Mouse (Mus musculus): ENCODE measurements at regions not wholly inside any gene's neighbourhood (a gene's known extent, or its start where the extent isn't known, plus 50 kb on each side); places are given as distances from the start of the nearest gene placed in this dataset.
"Not testable (repeated sequence)": the region's sequence is repeated elsewhere in the genome, so short reads cannot be mapped to it uniquely, and the experiment has no call there.

GRCm38 (mm10) chr7:87096500-87096899 lies 100.6 kb downstream of the Vmn2r79 start:
- no peak for TF ChIP-seq CTCF (IDR thresholded peaks at IDR 0.05; ENCODE audit: low read depth, low read length)

GRCm38 (mm10) chr7:87099611-87100010 lies 103.7 kb downstream of the Vmn2r79 start:
- 56% methylated on average over 1 of the region's 1 CpGs for WGBS

More at GRCm38 (mm10) chr7:87096500-87096899, 100.6 kb downstream of the Vmn2r79 start:
- no peaks in the 10 kb centered on the region for H3K79me2 ChIP-seq (ENCODE audit: control insufficient read depth, insufficient read depth, low read length)
- H3K4me1 ChIP-seq (ENCODE audit: control insufficient read depth, insufficient read depth, low read length), result no peaks in the 10 kb centered on the region
- H3K9ac ChIP-seq (ENCODE audit: low read depth, low read length), result no peak overlapping the region
- H3K36me3 ChIP-seq (ENCODE audit: control insufficient read depth, insufficient read depth, low read length), result no peaks in the 10 kb centered on the region
- no peak overlapping the region for H3K27ac ChIP-seq (replicated peaks; ENCODE audit: insufficient read depth, low read depth, low read length)
- WGBS, result 82% methylated on average over 5 of the region's 5 CpGs
- H3K4me3 ChIP-seq (ENCODE audit: insufficient read depth, low read depth, low read length), result no peak overlapping the region
- H3K27me3 ChIP-seq (ENCODE audit: control insufficient read depth, insufficient read depth, low read length), result no peaks in the 10 kb centered on the region
- no peak for DNase-seq (ENCODE audit: extremely low read depth, low read depth, low spot score)

GRCm38 (mm10) chr7:87100377-87100776 lies 104.5 kb downstream of the Vmn2r79 start:
- H3K4me3 ChIP-seq (ENCODE audit: insufficient read depth, low read depth, low read length); DNase-seq (ENCODE audit: extremely low read depth, low read depth, low spot score); H3K9ac ChIP-seq (ENCODE audit: low read depth, low read length); H3K27ac ChIP-seq (replicated peaks; ENCODE audit: insufficient read depth, low read depth, low read length); H3K27me3 ChIP-seq (ENCODE audit: control insufficient read depth, insufficient read depth, low read length); H3K36me3 ChIP-seq (ENCODE audit: control insufficient read depth, insufficient read depth, low read length); H3K79me2 ChIP-seq (ENCODE audit: control insufficient read depth, insufficient read depth, low read length); H3K4me1 ChIP-seq (ENCODE audit: control insufficient read depth, insufficient read depth, low read length): not testable (repeated sequence)

More at GRCm38 (mm10) chr7:87099611-87100010, 103.7 kb downstream of the Vmn2r79 start:
- not testable (repeated sequence) for H3K4me1 ChIP-seq (ENCODE audit: control insufficient read depth, insufficient read depth, low read length); H3K27me3 ChIP-seq (ENCODE audit: control insufficient read depth, insufficient read depth, low read length); H3K79me2 ChIP-seq (ENCODE audit: control insufficient read depth, insufficient read depth, low read length); H3K27ac ChIP-seq (replicated peaks; ENCODE audit: insufficient read depth, low read depth, low read length); DNase-seq (ENCODE audit: extremely low read depth, low read depth, low spot score); H3K4me3 ChIP-seq (ENCODE audit: insufficient read depth, low read depth, low read length); H3K36me3 ChIP-seq (ENCODE audit: control insufficient read depth, insufficient read depth, low read length); H3K9ac ChIP-seq (ENCODE audit: low read depth, low read length)

GRCm38 (mm10) chr7:87101281-87101680 lies 105.4 kb downstream of the Vmn2r79 start:
- H3K4me3 ChIP-seq (ENCODE audit: insufficient read depth, low read depth, low read length); DNase-seq (ENCODE audit: extremely low read depth, low read depth, low spot score); H3K9ac ChIP-seq (ENCODE audit: low read depth, low read length); H3K4me1 ChIP-seq (ENCODE audit: control insufficient read depth, insufficient read depth, low read length); H3K36me3 ChIP-seq (ENCODE audit: control insufficient read depth, insufficient read depth, low read length); H3K27ac ChIP-seq (replicated peaks; ENCODE audit: insufficient read depth, low read depth, low read length); H3K79me2 ChIP-seq (ENCODE audit: control insufficient read depth, insufficient read depth, low read length); H3K27me3 ChIP-seq (ENCODE audit: control insufficient read depth, insufficient read depth, low read length): not testable (repeated sequence)
- 77% methylated on average over 5 of the region's 5 CpGs for WGBS

- H3K4me1 ChIP-seq (ENCODE audit: control insufficient read depth, insufficient read depth, low read length), result no peaks in the 10 kb centered on the region
- H3K79me2 ChIP-seq (ENCODE audit: control insufficient read depth, insufficient read depth, low read length), result no peaks in the 10 kb centered on the region
- H3K27me3 ChIP-seq (ENCODE audit: control insufficient read depth, insufficient read depth, low read length), result no peaks in the 10 kb centered on the region
- H3K9ac ChIP-seq (ENCODE audit: low read depth, low read length), result no peak overlapping the region
- 0 out of 2 replicates have a peak, but pooled peaks have one; percentile 15 for TF ChIP-seq CTCF (IDR thresholded peaks at IDR 0.05; ENCODE audit: low read depth, low read length)
- no peak for TF ChIP-seq POLR2A (IDR thresholded peaks at IDR 0.05; ENCODE audit: extremely low read depth, insufficient read depth, low read length)
- peak; percentile 72 for DNase-seq (ENCODE audit: extremely low read depth, low read depth, low spot score)
- H3K36me3 ChIP-seq (ENCODE audit: control insufficient read depth, insufficient read depth, low read length), result no peaks in the 10 kb centered on the region
- no peak overlapping the region for H3K4me3 ChIP-seq (ENCODE audit: insufficient read depth, low read depth, low read length)
- H3K27ac ChIP-seq (replicated peaks; ENCODE audit: insufficient read depth, low read depth, low read length), result no peak overlapping the region
- WGBS, result 31% methylated on average over 3 of the region's 3 CpGs
Measured at GRCm38 (mm10) chr7:87110312-87110984, 114.5 kb downstream of the Vmn2r79 start.

GRCm38 (mm10) chr7:87110985-87111372 lies 115.1 kb downstream of the Vmn2r79 start:
- TF ChIP-seq CTCF (IDR thresholded peaks at IDR 0.05; ENCODE audit: low read depth, low read length) (no peak), POLR2A (IDR thresholded peaks at IDR 0.05; ENCODE audit: extremely low read depth, insufficient read depth, low read length) (no peak)
- Histone ChIP-seq H3K27me3 (ENCODE audit: control insufficient read depth, insufficient read depth, low read length) (no peaks in the 10 kb centered on the region), H3K4me1 (ENCODE audit: control insufficient read depth, insufficient read depth, low read length) (no peaks in the 10 kb centered on the region), H3K79me2 (ENCODE audit: control insufficient read depth, insufficient read depth, low read length) (no peaks in the 10 kb centered on the region), H3K4me3 (ENCODE audit: insufficient read depth, low read depth, low read length) (no peak overlapping the region), H3K9ac (ENCODE audit: low read depth, low read length) (no peak overlapping the region), H3K27ac (replicated peaks; ENCODE audit: insufficient read depth, low read depth, low read length) (no peak overlapping the region), H3K36me3 (ENCODE audit: control insufficient read depth, insufficient read depth, low read length) (no peaks in the 10 kb centered on the region)
- WGBS, result 64% methylated on average over 4 of the region's 4 CpGs
- DNase-seq (ENCODE audit: extremely low read depth, low read depth, low spot score), result no peak
